Mouse (Mus musculus) stomach, embryonic 16.5 days (tissue): Measurements from ENCODE around the gene B4galt5. TPM values are rescaled to one million over a fixed set of nuclear protein-coding genes. Genes with fewer than 3 reads are reported as not detected.

ENCODE experiments used
- ATAC-seq: fragments of 200-750 bp; cut with Nextera tagmentation; 2 replicates; pipeline ENCODE4 v1.8.0; 2017; ENCODE audit warnings: moderate number of reproducible peaks, moderate TSS enrichment; ENCODE audit not compliant: insufficient read depth, low FRiP score
- H3K27ac ChIP-seq: fragments of 300-500 bp; sonication (generic); 2 replicates; pipeline ENCODE4 v1.5.1; 2014; ENCODE audit warnings: low read length
- H3K27me3 ChIP-seq: fragments of 300-500 bp; sonication (generic); 2 replicates; pipeline ENCODE4 v1.6.1; 2014; ENCODE audit warnings: low read length, control low read depth, mixed read lengths; ENCODE audit not compliant: control insufficient read depth, insufficient read depth
- H3K36me3 ChIP-seq: fragments of 300-500 bp; sonication (generic); 2 replicates; pipeline ENCODE4 v1.6.1; 2014; ENCODE audit warnings: low read length; ENCODE audit not compliant: control insufficient read depth, insufficient read depth
- H3K4me1 ChIP-seq: fragments of 300-500 bp; sonication (generic); 2 replicates; pipeline ENCODE4 v1.6.1; 2014; ENCODE audit warnings: low read length, control low read depth, mixed read lengths; ENCODE audit not compliant: control insufficient read depth, insufficient read depth
- H3K4me2 ChIP-seq: fragments of 300-500 bp; sonication (generic); 2 replicates; pipeline ENCODE4 v1.6.1; 2014; ENCODE audit warnings: low read depth, low read length, mixed read lengths
- H3K4me3 ChIP-seq: fragments of 300-500 bp; sonication (generic); replicated peaks from 2 replicates; pipeline ENCODE4 v1.5.1; 2014; ENCODE audit warnings: mild to moderate bottlenecking, low read length
- H3K9ac ChIP-seq: fragments of 300-500 bp; sonication (generic); 2 replicates; pipeline ENCODE4 v1.6.1; 2014; ENCODE audit warnings: low read length
- H3K9me3 ChIP-seq: fragments of 300-500 bp; sonication (generic); replicated peaks from 2 replicates; pipeline ENCODE4 v1.6.1; 2016; ENCODE audit warnings: low read length, control low read depth; ENCODE audit not compliant: control insufficient read depth
- WGBS: fragments of 180-500 bp; shearing (Covaris S2); extraction: QIAGEN DNeasy Blood & Tissue Kit; methylation state at CpG from one replicate; pipeline ENCODE4 v1.1.7; 2014; 5-methylcytosine and 5-hydroxymethylcytosine counted together
- polyA plus RNA-seq: library from polyadenylated mRNA; unstranded; fragments of >200 nt; fragmentation: Nextera tagmentation; extraction: Ambion mirVana; gene quantifications from 2 replicates; pipeline ENCODE4 v1.2.1, GENCODE M21; 2015

The B4galt5 gene
- polyA plus RNA-seq, 1 experiment from 2014 or later: 7.5 TPM

DNA sequence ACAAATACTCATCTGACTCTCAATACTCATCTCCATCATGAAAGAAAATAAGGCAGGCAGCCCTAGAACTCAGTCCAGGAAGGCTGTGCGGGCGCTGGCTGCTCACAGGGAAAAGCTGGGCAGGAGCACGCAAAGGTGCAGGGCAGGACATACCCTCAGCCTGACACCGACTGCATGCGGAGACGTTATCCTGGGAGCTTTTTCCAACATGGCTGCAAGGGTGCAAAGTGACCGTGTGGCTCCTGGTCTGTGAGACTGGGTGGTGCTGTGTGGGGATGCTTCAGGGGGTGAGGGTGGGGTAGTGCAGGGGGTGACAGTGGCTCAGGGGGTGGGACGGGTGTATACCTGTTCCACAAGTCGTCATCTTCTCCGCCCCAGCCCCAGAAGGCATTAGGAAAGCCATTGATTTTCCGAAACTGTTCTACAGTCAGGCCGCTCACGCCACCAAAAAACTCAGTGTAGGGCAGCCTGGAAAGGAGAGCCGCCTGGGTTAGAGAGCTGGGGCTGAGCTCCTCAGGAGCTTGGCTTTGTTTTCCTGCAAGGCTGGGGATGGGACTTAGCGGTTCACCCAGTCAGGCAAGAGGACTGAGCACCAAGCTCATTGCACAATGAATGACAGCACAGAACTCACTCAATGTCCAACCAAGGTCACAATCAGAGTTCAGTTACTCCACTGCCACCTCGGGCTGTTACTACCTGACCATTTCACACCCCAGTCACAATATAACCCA lies 44.2 kb downstream of the B4galt5 start:
- ATAC-seq: no peak
- no peaks in the 10 kb centered on the region for H3K27me3 ChIP-seq
- H3K4me3 ChIP-seq: no peak overlapping the region
- H3K9ac ChIP-seq: no peak overlapping the region
- no peaks in the 10 kb centered on the region for H3K9me3 ChIP-seq
- H3K27ac ChIP-seq: no peak overlapping the region
- no peak overlapping the region for H3K4me2 ChIP-seq
- WGBS: 85% methylated on average over 16 of the region's 16 CpGs
- 0 out of 2 replicates have a peak, but pooled peaks cover 8% of the 10 kb centered on the region for H3K4me1 ChIP-seq
- peaks cover 7% of the 10 kb centered on the region for H3K36me3 ChIP-seq

DNA sequence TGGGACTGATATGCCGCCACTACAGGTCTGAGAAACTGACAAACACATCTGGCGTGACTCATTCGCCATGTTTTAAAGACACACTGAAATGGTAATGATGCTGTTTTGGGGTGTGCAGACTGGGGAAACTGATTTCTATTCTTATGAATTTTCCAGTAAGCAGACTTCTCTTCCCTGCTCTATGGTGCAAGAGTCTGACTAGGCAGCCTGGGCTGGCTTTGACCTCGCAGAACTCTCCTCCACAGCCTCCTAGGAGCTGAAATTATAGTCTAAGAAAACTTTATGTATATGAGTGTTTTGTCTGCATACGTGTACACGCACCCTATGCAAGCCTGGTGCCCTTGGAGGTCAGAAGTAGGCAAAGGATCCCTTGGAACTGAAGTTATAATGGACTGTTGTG lies 45.2 kb downstream of the B4galt5 start:
- WGBS: 87% methylated on average over 6 of the region's 6 CpGs
- ATAC-seq: no peak
- H3K36me3 ChIP-seq: peaks cover 7% of the 10 kb centered on the region

GRCm38 (mm10) chr2:167303196-167303595 lies 45.8 kb downstream of the B4galt5 start:
- ATAC-seq: no peak
- Histone ChIP-seq H3K9ac (no peak overlapping the region), H3K4me3 (no peak overlapping the region), H3K4me2 (no peak overlapping the region), H3K36me3 (peaks cover 7% of the 10 kb centered on the region), H3K27me3 (no peaks in the 10 kb centered on the region), H3K4me1 (0 out of 2 replicates have a peak, but pooled peaks cover 13% of the 10 kb centered on the region), H3K9me3 (no peaks in the 10 kb centered on the region), H3K27ac (no peak overlapping the region)
- 87% methylated on average over 8 of the region's 8 CpGs for WGBS

More for the DNA sequence above, 45.2 kb downstream of the B4galt5 start:
- Histone ChIP-seq H3K4me2 (no peak overlapping the region), H3K27me3 (no peaks in the 10 kb centered on the region), H3K4me1 (0 out of 2 replicates have a peak, but pooled peaks cover 13% of the 10 kb centered on the region), H3K9me3 (no peaks in the 10 kb centered on the region), H3K27ac (no peak overlapping the region), H3K9ac (no peak overlapping the region), H3K4me3 (no peak overlapping the region)

GRCm38 (mm10) chr2:167302641-167303040 lies 46.3 kb downstream of the B4galt5 start:
- no peaks in the 10 kb centered on the region for H3K9me3 ChIP-seq
- H3K4me2 ChIP-seq: no peak overlapping the region
- H3K4me1 ChIP-seq: 0 out of 2 replicates have a peak, but pooled peaks cover 10% of the 10 kb centered on the region
- H3K27ac ChIP-seq: no peak overlapping the region
- H3K36me3 ChIP-seq: peaks cover 7% of the 10 kb centered on the region
- no peak overlapping the region for H3K4me3 ChIP-seq
- 52% methylated on average over 1 of the region's 1 CpGs for WGBS
- no peak for ATAC-seq
- H3K9ac ChIP-seq: no peak overlapping the region
- no peaks in the 10 kb centered on the region for H3K27me3 ChIP-seq

DNA sequence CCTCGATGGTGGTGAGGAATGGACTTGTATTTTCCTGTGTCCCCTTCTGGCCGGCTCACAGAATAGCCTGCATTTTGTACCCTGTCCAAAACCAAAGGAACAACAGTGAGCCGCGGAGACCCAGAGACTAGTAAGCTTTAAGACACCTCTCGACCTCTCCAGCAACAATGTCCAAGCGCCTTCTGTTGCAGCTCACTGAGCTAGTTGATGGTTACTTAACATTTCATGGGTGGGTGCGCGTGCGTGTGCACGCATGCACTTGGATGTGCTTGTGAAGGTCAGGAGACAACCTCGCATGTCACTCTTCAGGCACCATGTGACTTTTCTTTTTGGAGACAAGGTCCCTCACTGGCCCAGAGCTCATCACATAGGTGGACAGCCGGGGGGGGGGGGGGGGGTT lies 47.0 kb downstream of the B4galt5 start:
- Histone ChIP-seq H3K9ac (no peak overlapping the region), H3K9me3 (no peaks in the 10 kb centered on the region), H3K4me1 (0 out of 2 replicates have a peak, but pooled peaks cover 10% of the 10 kb centered on the region), H3K36me3 (peaks cover 7% of the 10 kb centered on the region), H3K4me2 (no peak overlapping the region), H3K27me3 (no peaks in the 10 kb centered on the region), H3K4me3 (no peak overlapping the region), H3K27ac (no peak overlapping the region)
- 97% methylated on average over 12 of the region's 12 CpGs for WGBS
- ATAC-seq: no peak

GRCm38 (mm10) chr2:167301601-167302000 lies 47.4 kb downstream of the B4galt5 start:
- no peak for ATAC-seq
- peaks cover 7% of the 10 kb centered on the region for H3K36me3 ChIP-seq
- no peaks in the 10 kb centered on the region for H3K9me3 ChIP-seq
- H3K4me2 ChIP-seq: no peak overlapping the region
- H3K4me1 ChIP-seq: 0 out of 2 replicates have a peak, but pooled peaks cover 8% of the 10 kb centered on the region
- H3K4me3 ChIP-seq: no peak overlapping the region
- no peak overlapping the region for H3K9ac ChIP-seq
- H3K27me3 ChIP-seq: no peaks in the 10 kb centered on the region
- 95% methylated on average over 7 of the region's 7 CpGs for WGBS
- no peak overlapping the region for H3K27ac ChIP-seq

- 0 out of 2 replicates have a peak, but pooled peaks cover 8% of the 10 kb centered on the region for H3K4me1 ChIP-seq
- no peak overlapping the region for H3K27ac ChIP-seq
- peaks cover 7% of the 10 kb centered on the region for H3K36me3 ChIP-seq
- H3K27me3 ChIP-seq: no peaks in the 10 kb centered on the region
- no peak for ATAC-seq
- no peak overlapping the region for H3K4me3 ChIP-seq
- no peaks in the 10 kb centered on the region for H3K9me3 ChIP-seq
- H3K9ac ChIP-seq: no peak overlapping the region
- H3K4me2 ChIP-seq: no peak overlapping the region
- 82% methylated on average over 21 of the region's 21 CpGs for WGBS
These were observed 48.0 kb downstream of the B4galt5 start for GRCm38 (mm10) chr2:167300943-167301497.

GRCm38 (mm10) chr2:167299861-167300667 lies 48.9 kb downstream of the B4galt5 start:
- Histone ChIP-seq H3K4me3 (no peak overlapping the region), H3K36me3 (peaks cover 7% of the 10 kb centered on the region), H3K9me3 (no peaks in the 10 kb centered on the region), H3K9ac (no peak overlapping the region; the same call in 1 of the 2 replicates), H3K27ac (peak overlapping the region; percentile 33; the same call in 1 of the 2 replicates), H3K4me1 (0 out of 2 replicates have a peak, but pooled peaks cover 8% of the 10 kb centered on the region), H3K27me3 (no peaks in the 10 kb centered on the region), H3K4me2 (no peak overlapping the region)
- 60% methylated on average over 6 of the region's 6 CpGs for WGBS
- ATAC-seq: 0 out of 2 replicates have a peak, but pooled peaks have one; percentile 30
